Mouse (Mus musculus): ENCODE data around the gene Bcorl1. TPM values are rescaled to one million over a fixed set of nuclear protein-coding genes. Genes with fewer than 3 reads are reported as not detected.

Bcorl1 gene
- total RNA-seq, 2 experiments from 2014 or later = 18.0 to 19.3 TPM

DNA sequence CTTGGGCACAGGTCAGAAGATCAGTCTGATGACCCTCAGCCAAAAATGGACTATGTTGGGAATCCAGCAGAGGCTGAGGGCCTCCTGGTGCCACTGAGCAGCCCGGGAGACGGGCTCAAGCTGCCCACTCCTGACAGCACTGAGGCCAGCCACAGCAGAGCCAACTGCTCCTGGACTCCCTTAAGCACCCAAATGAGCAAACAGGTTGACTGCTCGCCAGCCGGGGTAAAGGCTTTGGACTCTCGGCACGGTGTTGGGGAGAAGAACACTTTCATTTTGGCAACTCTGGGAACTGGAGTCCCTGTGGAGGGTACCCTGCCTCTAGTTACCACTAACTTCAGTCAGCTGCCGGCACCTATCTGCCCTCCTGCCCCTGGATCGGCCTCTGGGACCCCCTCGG is 26.7 kb downstream of the Bcorl1 start:
- DNase-seq (ENCODE audit: low spot score in 2 of 2) = no peak
- intact Hi-C loops (cut with DNase I) = no loop called here

DNA sequence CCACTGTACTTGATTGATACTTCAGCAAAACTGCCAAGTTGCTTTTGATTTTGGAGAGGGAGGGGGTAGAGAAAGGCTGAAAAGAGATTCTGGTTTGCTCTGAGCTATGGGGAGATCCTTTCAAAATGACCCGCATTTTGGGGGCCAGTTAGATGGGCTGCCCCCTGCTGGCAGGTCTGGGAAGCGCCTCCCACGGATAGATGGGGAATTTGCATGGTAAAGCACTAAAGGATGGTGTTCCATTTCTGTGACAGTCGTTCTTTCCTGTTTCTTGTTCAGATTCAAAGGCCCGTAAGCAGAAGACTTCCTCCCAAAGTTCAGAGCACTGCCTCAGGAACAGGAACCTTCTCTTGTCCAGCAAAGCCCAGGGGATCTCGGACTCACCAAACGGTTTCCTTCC is 42.5 kb downstream of the Bcorl1 start:
- peak in 1 of 2 experiments; percentile 37 for DNase-seq (ENCODE audit: low spot score in 2 of 2)
- intact Hi-C loops (cut with DNase I) = loop anchor here (5.0 kb wide), 1 partner anchor 96 kb away; no protein-coding TSS in a partner anchor

DNA sequence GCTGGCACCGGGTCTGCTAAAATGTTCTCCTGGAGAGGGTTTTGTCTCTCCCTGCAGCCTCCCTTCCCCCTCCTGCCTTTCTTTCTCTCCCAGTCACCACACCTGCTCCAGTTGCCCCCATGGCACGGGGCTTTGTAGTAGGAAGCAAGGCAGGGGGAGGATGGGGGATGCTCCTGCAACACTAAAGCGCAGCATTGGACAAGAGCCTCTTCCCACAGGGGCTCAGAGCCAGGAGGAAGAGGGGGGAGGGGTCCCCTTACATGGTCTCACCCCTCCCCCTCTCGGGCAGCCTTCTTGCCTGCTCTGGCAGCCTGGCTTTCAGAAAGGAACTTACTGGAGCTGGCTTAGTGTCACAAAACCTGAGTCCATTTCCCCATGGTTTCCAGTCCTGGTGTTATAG is 44.8 kb downstream of the Bcorl1 start:
- intact Hi-C loops (cut with DNase I) = no loop called here
- no peak for DNase-seq (ENCODE audit: low spot score in 2 of 2)

DNA sequence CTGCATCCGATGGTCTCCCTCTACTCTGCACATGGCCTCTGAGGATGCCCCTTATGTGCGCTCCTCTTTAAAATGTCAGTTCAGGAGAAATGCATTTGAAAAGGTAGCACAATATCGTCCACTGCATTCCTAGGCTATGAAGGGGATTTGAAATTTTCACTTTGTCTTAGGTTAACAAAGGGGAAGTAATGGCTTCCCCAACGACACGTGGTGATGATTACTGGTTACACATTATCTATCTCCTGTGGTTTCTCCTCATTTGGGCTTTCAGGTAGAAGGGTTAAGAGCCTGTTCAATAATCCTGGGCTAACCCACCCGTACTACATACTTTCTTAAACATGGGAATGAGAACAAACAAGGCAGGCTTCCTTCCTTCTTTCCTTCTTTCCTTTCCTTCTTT is 48.2 kb downstream of the Bcorl1 start:
- no peak for DNase-seq (ENCODE audit: low spot score in 2 of 2)
- intact Hi-C loops (cut with DNase I) = no loop called here

DNA sequence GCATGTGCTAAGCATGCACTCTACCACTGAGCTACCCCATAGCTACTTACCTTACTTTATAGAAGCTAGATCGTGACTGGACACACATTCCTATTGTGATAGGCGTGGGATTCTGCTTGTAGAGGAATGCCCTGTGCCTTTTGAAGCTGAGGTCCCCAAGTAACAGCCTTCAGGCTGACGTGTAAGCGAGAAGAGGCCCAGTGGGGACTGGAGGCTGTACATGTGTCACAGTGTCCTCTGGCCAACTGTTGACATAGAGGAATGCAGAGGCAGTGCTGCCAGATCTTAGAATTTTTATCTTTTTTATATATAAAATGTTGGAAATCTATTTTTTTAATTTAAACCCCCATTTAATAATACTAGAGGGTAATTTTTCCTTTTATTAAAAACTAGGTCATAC is 58.8 kb downstream of the Bcorl1 start:
- intact Hi-C loops (cut with DNase I) = no loop called here
- DNase-seq (ENCODE audit: low spot score in 2 of 2) = no peak

DNA sequence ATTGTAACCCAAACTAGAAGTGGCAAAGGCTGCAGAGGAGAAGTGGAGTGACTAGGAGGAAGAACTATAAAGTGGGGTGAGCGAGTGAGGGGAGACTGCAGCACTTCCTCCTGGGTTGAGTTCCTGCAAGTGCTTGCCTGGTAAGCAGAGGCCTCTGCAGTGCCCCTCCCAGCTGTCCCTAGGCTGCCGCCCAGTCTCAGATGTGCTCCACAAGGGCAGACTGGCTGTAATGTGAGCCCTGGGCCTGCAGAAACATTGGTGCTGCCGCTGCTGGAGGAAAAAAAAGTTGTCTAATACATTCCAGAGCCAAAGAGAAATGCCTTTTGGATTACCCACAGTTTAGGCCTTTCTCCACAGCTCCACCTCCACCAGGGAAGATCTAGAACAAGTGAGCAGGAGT is 64.0 kb downstream of the Bcorl1 start:
- DNase-seq (ENCODE audit: low spot score in 2 of 2) = no peak
- intact Hi-C loops (cut with DNase I) = no loop called here

DNA sequence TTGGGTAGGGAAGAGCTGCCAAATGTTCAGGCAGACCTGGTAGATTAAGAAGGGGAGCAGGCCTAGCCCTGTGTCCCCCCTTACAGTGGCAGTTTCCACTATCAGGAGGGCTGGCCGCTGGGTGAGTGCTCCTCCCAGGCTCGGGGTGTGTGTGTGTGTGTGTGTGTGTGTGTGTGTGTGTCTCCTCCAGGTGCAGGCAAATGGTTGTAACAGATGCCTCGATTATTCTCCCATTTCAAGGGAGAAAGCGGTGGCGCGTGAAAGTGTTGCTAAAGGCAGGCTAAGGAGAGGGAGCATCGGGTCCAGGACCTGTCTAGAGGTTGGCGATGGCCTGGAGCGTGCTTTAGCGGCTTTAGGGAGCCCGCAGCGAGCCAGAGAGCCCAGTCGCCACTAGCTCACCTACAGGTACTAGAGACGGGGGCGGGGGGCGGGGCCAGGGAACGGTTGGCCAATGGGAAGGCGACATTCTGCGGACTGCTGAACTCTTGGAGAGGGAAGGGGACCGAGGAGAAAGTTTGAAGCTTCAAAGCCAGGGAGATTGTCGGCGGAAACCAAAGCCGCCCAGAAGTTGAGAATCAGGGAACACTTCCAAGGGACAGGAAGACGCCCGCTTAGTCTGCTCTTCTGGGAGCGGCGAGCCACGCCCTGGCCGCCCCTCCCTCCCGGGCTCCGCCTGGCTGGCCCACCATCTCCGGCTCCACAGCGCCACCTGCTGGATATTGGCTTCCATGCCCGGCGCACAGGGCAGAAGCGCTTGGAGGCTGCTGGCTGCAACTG is 68.6 kb downstream of the Bcorl1 start:
- peak; percentile 57 to 83 for DNase-seq (ENCODE audit: low spot score in 2 of 2)
- intact Hi-C loops (cut with DNase I) = loop anchor here (10.0 kb wide), 1 partner anchor 415 kb away; no protein-coding TSS in a partner anchor

DNA sequence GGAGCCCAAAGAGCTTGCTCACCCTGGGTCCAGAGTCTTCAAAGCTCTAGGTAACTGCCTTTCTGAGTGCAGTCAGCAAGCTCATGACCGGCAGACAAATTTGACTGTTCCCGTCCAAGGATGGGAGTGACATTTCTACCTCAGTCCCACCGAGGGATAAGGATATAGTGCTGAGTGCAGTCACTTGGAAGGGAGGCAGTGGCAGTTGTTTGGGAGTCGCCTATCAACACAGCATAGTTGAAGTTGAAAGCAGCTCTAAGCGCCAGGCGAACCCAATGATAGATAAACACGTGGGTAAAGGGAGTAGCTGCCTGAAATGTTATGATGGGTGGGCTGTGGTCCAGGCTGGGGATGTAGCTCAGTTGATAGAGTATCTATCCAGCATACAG is 69.2 kb downstream of the Bcorl1 start:
- intact Hi-C loops (cut with DNase I) = loop anchor here (10.0 kb wide), 1 partner anchor 416 kb away; no protein-coding TSS in a partner anchor

GRCm38 (mm10) chrX:48412629-48413028 is 71.5 kb downstream of the Bcorl1 start:
- no peak for DNase-seq (ENCODE audit: low spot score in 2 of 2)
- intact Hi-C loops (cut with DNase I) = loop anchor here (10.0 kb wide), 1 partner anchor 418 kb away; no protein-coding TSS in a partner anchor

More for the DNA sequence above, 69.2 kb downstream of the Bcorl1 start:
- DNase-seq (ENCODE audit: low spot score in 2 of 2) = no peak

GRCm38 (mm10) chrX:48414291-48414690 is 73.1 kb downstream of the Bcorl1 start:
- DNase-seq (ENCODE audit: low spot score in 2 of 2) = no peak
- intact Hi-C loops (cut with DNase I) = loop anchor here (10.0 kb wide), 1 partner anchor 419 kb away; no protein-coding TSS in a partner anchor

DNA sequence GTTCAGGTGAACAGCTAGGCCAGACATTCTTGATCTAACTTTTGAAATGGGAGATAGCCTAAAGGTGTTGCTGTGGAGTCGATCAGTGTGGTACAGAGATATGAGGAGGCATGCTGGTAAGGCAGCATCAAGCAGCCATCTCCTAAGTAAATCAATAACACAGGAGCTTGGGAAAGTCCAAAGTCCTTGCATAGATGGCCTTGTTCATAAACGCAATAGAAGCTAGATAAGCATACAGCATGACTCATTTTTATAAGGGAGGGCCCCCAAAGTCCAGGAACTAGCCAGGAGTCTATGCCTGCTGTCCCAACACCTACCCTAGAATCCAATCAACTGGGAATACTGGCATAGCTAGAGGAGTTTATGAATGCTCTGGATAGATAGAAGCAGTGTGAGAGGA is 77.3 kb downstream of the Bcorl1 start:
- intact Hi-C loops (cut with DNase I) = loop anchor here (10.0 kb wide), 1 partner anchor 424 kb away; no protein-coding TSS in a partner anchor
- no peak for DNase-seq (ENCODE audit: low spot score in 2 of 2)

DNA sequence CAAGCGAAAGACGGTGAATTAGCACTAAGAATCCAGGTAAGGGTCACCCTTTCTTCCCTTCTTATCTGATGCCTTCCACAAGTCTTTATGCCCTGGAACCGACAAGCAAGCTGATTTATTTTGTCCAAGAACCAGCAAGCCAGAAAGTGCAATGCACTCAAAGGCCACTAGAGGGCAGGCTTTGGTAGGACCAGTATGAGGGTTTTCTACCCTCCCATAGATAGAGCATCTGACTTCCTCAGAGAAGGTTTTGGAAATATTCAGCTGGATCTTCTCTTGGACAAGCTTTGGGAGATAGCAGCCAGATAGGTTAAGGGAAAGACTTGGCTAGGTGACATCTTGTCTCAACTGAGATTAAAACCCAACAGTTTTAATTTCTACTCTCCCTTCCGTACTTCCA is 81.8 kb downstream of the Bcorl1 start:
- DNase-seq (ENCODE audit: low spot score in 2 of 2) = peak; percentile 67 to 73
- intact Hi-C loops (cut with DNase I) = loop anchor here (5.0 kb wide), 2 partner anchors 39 to 109 kb away; partner anchors contain the start of gene Elf4

DNA sequence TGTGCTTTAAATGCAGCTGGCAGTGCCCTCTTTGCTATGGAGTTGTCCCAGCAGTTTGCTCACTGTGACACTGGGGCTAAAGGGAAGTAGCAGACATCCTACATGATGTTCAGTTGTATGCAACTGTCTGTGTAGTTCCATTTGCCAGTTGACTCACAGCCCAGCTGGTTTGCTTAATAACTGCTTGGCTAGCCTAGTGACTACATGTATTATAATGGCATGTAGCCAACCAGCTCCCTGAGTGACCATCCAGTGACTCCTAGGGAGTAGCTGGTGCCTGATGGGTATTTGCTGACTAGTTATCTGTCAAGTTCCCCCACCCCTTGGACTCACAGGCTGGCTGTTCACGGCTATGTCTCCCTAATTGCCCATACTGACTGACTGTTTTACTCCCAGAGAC is 82.5 kb downstream of the Bcorl1 start:
- DNase-seq (ENCODE audit: low spot score in 2 of 2) = no peak
- intact Hi-C loops (cut with DNase I) = loop anchor here (5.0 kb wide), 2 partner anchors 39 to 109 kb away; partner anchors contain the start of gene Elf4

DNA sequence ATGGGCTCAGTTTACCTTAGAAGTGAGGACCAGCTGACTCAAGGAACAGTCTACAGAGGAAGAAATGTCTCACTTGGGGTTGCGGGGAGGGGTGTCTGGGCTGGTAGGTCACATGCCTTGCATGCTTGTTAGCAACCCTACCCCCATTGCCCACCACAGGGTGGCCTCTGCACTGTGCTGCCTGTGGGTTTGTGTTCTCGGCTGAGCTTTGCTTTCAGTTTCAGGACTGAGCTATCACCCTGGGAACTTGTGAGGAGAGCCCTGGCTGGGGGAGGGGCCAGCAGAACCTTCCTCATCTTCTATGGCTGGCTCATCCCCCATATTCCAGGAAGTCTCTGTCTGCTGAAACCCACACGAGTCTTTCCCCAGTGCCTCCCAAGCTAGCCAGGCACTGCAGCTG is 83.4 kb downstream of the Bcorl1 start:
- intact Hi-C loops (cut with DNase I) = loop anchor here (5.0 kb wide), 2 partner anchors 38 to 108 kb away; partner anchors contain the start of gene Elf4

GRCm38 (mm10) chrX:48425280-48425679 is 84.1 kb downstream of the Bcorl1 start:
- no peak for DNase-seq (ENCODE audit: low spot score in 2 of 2)
- intact Hi-C loops (cut with DNase I) = no loop called here

More for the DNA sequence above, 83.4 kb downstream of the Bcorl1 start:
- peak; percentile 4 to 15 for DNase-seq (ENCODE audit: low spot score in 2 of 2)

DNA sequence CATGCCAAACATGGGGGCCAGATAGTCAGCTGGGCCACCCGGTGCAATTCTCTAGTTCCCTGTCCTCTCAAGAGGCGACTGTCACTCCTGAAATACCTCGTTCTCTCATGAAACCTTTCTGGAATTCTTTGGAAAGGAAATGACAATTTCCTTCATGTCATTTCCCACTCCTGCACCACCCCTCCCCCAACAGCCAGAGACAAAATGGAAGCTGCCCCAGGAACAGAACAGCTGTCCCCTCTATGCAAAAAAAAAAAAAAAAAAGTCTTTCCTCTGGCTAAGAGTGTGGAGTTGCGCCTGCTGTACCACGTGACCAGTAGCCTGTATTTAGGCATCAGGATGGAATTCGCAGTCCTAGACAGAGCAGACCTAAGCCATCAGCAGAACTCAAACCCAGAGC is 87.1 kb downstream of the Bcorl1 start:
- no peak for DNase-seq (ENCODE audit: low spot score in 2 of 2)
- intact Hi-C loops (cut with DNase I) = no loop called here

GRCm38 (mm10) chrX:48428642-48429041 is 87.5 kb downstream of the Bcorl1 start:
- no peak for DNase-seq (ENCODE audit: low spot score in 2 of 2)
- intact Hi-C loops (cut with DNase I) = no loop called here

DNA sequence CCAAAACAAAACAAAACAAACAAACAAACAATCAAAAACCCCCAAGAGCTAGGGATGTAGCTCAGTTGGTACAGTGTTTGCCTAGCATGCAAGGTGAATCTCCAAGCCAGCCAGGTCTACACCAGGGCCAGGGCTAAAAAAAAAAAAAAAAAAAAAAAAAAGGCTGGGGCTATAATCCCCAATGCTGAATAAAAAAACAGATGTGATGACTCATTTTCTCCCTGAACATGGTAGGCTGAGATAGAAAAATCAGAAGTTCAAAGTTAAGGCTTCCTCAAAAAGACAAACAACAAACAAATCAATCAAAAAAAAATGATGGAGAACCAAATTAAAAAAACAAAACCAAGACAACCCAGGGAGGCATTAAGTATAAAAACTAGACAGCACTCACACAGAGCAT is 87.9 kb downstream of the Bcorl1 start:
- intact Hi-C loops (cut with DNase I) = no loop called here
- no peak for DNase-seq (ENCODE audit: low spot score in 2 of 2)

DNA sequence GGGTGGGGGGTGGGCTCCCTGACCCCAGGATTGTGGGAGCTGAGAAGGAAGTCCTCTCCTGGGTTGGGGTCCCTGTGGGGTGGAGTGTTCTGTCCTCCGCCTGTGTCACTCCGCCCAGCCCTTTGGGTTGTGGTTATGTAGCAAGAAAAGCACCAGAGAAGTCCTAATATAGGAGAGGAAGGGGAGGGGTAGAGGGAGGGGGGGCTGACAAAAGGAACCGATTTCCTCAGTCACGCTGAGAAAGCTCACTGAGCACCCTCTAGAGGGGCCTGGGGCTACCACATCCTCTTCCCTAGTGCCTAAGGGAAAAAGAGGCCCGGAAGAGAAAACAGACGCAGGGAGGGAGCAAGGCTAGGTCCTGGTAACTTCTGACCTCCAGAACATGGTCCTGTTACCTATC is 88.4 kb downstream of the Bcorl1 start:
- intact Hi-C loops (cut with DNase I) = no loop called here
- DNase-seq (ENCODE audit: low spot score in 2 of 2) = no peak

DNA sequence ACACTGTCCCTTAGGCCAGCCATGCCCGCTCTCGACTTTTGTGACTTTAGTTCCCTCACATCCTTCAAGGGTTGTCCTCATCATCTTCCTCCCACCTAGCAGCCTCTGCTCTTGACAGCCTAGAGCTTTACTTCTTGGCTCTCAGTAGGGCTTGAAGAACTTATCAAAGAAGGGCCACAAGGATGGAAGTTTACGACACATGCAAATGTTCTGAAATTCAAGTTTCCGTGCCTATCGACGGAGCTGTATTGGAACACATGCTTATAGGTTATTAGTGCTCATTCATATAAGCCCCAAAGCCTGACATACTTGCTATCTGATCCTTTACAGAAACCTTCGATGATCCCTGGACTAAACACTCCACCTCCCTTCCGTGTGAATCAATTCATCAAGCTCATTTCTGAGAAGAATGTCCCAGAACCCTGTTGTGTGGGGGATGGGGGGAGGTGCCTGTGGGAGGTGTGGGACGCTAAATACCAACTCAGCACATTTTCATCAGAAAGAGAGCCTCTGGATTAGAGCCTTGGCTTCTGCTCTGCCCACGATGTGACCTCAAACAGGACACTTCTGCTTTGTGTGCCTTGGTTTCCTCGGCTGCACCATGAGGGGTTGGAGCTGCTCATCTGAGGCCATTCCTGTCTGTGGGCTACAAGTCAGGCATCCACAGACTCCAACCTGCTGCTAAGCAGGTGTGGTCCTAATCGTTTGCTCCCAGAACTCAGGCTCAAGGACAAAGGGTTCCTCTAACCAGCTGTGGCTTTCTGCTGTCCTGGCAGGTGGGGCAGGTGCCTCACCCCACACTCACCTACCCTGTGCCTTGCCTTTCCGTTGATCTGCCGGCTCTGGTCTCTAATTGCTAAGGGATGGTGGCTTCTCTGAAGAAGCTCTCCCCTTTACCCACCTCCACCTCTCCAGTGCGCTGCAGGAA is 91.7 kb downstream of the Bcorl1 start:
- no peak for DNase-seq (ENCODE audit: low spot score in 2 of 2)

More for the DNA sequence above, 91.7 kb downstream of the Bcorl1 start:
- intact Hi-C loops (cut with DNase I) = no loop called here

Data from left cerebral cortex, postnatal 14 days (tissue).